Mouse (Mus musculus) thymus, adult 2 months (tissue): ENCODE data around the gene Gm49337.

Source experiments
- CTCF ChIP-seq: fragments of 200-500 bp; IDR thresholded peaks from 2 replicates; pipeline ENCODE4 v1.5.1; 2012; ENCODE audit warnings: mild to moderate bottlenecking, control low read depth, low read length, moderate library complexity, borderline replicate concordance; ENCODE audit not compliant: control insufficient read depth, poor library complexity, insufficient read depth; ENCODE audit errors: extremely low read depth
- POLR2A ChIP-seq: fragments of 200-500 bp; IDR thresholded peaks from 2 replicates; pipeline ENCODE4 v1.6.1; 2012; ENCODE audit warnings: mild to moderate bottlenecking, low read length, control low read depth, moderate library complexity; ENCODE audit not compliant: control insufficient read depth, poor library complexity, insufficient read depth; ENCODE audit errors: extremely low read depth

DNA sequence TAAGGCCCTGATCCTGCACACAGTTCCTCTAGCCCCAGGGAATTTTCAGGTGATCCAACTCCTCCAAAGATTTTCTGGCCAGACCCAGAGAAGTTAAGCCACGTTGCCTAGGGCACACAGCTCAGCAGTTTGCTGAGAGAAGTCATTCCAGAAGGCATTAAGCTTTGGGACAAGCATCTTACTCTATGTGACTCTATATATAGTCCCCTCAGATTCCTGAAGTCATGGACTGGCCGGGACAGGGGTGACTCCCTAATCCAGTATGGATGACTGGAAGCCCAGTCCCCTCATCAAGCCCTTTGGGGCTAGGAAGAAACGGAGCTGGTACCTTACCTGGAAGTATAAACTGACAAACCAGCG is 22.3 kb upstream of the Gm49337 start:
- TF ChIP-seq CTCF (no peak), POLR2A (no peak)
